Mouse (Mus musculus): Measurements from ENCODE around the gene Wnt10a. TPM values are rescaled to one million over a fixed set of nuclear protein-coding genes. Genes with fewer than 3 reads are reported as not detected.
A peak's percentile ranks its signal among the peaks of the same experiment; 100 is the strongest.

The Wnt10a gene
- total RNA-seq (2014; rRNA removed) = 0.15 and 0.19 TPM in 2 replicates
- 0.21 and 0.23 TPM in 2 replicates for polyA plus RNA-seq (2015; fragmentation: Nextera tagmentation; extraction: Ambion mirVana)

DNA sequence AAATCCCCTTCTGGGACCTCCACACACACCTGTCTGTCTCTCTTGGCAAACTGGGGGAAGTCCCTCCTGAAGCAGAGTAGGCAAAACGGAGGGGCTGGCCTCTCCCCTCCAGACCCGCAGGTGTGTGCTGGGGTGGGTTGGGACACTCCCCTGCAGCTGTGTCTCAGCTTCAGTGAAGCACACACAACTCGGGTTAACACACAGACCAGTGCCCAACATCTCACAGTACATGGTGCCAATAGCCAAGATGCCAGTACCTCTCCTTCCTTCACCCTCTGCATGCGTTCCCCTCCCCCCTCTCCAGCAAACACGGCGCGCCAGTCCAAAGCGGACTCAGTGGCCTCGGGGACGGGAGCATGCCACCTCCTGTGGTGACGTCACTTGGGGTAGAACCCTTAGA lies at the start of gene Wnt10a:
Wnt10a (plus strand) TSS at position 268 of the 400 bp plus-strand sequence.
- DNase-seq (no peak), ATAC-seq (peak; percentile 10; the same call in 1 of the 2 replicates)
- H3K4me2 ChIP-seq (ENCODE audit: low read depth) = peak within 1 kb of the TSS; percentile 52
- 0 out of 2 replicates have a peak within 1 kb of the TSS, but pooled peaks have one; percentile 14 for H3K9ac ChIP-seq
- H3K36me3 ChIP-seq (ENCODE audit: insufficient read depth) = no peaks in the 10 kb centered on the region
- H3K27me3 ChIP-seq (ENCODE audit: insufficient read depth, low read length) = peaks cover 75% of the 10 kb centered on the region
- no peak within 1 kb of the TSS for H3K27ac ChIP-seq (ENCODE audit: low read depth, low read length)
- H3K4me1 ChIP-seq (ENCODE audit: insufficient read depth) = no peaks in the 10 kb centered on the region
- 3% methylated on average over 11 of the region's 11 CpGs for WGBS
- peak within 1 kb of the TSS; percentile 25 for H3K4me3 ChIP-seq (ENCODE audit: low read depth, low read length)
- no peaks in the 10 kb centered on the region for H3K9me3 ChIP-seq (ENCODE audit: low read length)
- TF ChIP-seq CTCF (IDR thresholded peaks at IDR 0.05; ENCODE audit: low read depth) = no peak

DNA sequence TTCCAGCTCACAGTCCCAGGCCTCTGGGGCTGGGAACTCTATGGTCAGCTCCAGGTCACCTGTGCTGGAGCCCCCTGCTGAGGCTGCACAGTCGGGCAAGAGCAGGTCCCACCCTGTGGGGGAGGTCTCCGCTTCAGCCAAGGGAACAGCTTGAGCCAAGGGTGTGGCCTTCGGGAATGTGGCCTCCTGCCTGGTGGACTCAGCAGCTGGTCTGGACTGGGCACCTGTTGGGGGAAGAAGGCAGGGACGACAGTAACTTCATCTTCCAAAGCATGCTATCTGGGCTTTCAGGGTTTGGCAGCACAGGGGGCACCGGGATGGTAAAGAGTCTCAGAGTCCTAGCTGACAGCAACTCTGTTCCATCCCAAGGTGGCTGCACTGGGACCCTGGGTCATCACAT lies 44.0 kb upstream of the Wnt10a start:
- 78% methylated on average over 5 of the region's 5 CpGs for WGBS
- DNase-seq = no peak
- H3K4me1 ChIP-seq (ENCODE audit: insufficient read depth) = no peaks in the 10 kb centered on the region
- no peaks in the 10 kb centered on the region for H3K36me3 ChIP-seq (ENCODE audit: insufficient read depth)
- H3K27me3 ChIP-seq (ENCODE audit: insufficient read depth, low read length) = peaks cover 11% of the 10 kb centered on the region
- no peak overlapping the region for H3K9ac ChIP-seq
- H3K4me3 ChIP-seq (ENCODE audit: low read depth, low read length) = no peak overlapping the region
- no peaks in the 10 kb centered on the region for H3K9me3 ChIP-seq (ENCODE audit: low read length)
- no peak for ATAC-seq
- no peak overlapping the region for H3K27ac ChIP-seq (ENCODE audit: low read depth, low read length)
- H3K4me2 ChIP-seq (ENCODE audit: low read depth) = no peak overlapping the region
- TF ChIP-seq CTCF (IDR thresholded peaks at IDR 0.05; ENCODE audit: low read depth) = no peak

DNA sequence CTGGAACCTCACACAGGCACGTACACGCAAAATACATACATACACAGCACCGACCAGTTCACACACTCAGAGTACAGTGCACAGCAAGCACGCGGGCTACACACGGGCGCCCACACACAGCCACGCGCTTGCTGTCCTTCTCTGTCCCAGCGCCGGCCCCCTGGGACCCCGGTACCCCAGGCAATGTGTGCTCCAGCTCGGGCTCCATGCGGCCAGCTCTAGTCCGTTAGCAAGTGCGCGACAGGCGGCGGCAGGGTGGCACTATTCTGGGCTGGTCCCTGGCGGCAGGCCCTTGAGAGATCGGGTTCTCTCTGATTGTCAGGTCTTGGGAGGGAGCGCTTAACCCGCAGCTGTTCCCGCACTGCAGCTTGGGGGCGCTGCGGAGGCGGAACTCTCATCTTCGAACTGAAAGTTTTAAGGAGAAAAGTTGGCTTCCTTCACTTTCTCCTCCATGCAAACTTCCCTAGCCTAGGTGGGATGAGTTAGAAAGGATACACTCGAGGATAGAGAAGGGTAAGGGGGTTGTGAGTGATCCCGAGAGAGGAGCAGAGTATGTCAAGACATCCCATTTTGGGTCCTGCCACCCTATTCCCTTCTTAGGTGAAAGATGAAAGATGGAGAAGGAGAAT lies 42.6 kb upstream of the Wnt10a start, which contains the start of gene Prkag3:
Prkag3 (minus strand) TSS at position 579 of the 629 bp plus-strand sequence.
- no peak within 1 kb of the TSS for H3K9ac ChIP-seq
- no peak within 1 kb of the TSS for H3K27ac ChIP-seq (ENCODE audit: low read depth, low read length)
- 8% methylated on average over 30 of the region's 30 CpGs for WGBS
- no peak within 1 kb of the TSS for H3K4me3 ChIP-seq (ENCODE audit: low read depth, low read length)
- H3K36me3 ChIP-seq (ENCODE audit: insufficient read depth) = no peaks in the 10 kb centered on the region
- DNase-seq (no peak), ATAC-seq (peak; percentile 38; the same call in 1 of the 2 replicates)
- H3K9me3 ChIP-seq (ENCODE audit: low read length) = no peaks in the 10 kb centered on the region
- peak within 1 kb of the TSS; percentile 17; the same call in 1 of the 2 replicates for H3K4me2 ChIP-seq (ENCODE audit: low read depth)
- peaks cover 11% of the 10 kb centered on the region for H3K27me3 ChIP-seq (ENCODE audit: insufficient read depth, low read length)
- TF ChIP-seq CTCF (IDR thresholded peaks at IDR 0.05; ENCODE audit: low read depth) = peak; percentile 56
- H3K4me1 ChIP-seq (ENCODE audit: insufficient read depth) = no peaks in the 10 kb centered on the region

DNA sequence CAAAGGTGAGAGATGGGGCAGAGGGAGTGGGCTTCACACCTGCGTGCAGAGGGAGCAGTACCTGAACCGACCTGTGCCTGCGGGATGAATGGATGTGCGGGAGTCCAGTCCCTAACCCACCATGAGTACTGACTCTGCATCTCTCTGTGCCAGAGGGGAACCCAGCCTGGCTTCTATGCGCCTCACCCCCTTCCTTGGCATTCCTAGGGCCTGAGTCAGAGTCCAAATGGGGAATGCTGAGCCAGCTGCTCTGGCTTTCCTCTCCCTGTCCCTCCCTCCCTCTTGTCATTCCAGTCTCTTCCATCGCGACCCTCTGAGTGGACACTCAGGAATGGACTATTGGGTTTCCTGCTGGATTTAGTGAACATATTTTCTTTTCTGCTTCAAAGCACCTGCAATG lies 42.0 kb upstream of the Wnt10a start:
- ATAC-seq (no peak), DNase-seq (no peak)
- H3K27me3 ChIP-seq (ENCODE audit: insufficient read depth, low read length) = peaks cover 11% of the 10 kb centered on the region
- TF ChIP-seq CTCF (IDR thresholded peaks at IDR 0.05; ENCODE audit: low read depth) = no peak
- no peak overlapping the region for H3K4me2 ChIP-seq (ENCODE audit: low read depth)
- no peak overlapping the region for H3K9ac ChIP-seq
- no peak overlapping the region for H3K4me3 ChIP-seq (ENCODE audit: low read depth, low read length)
- H3K9me3 ChIP-seq (ENCODE audit: low read length) = no peaks in the 10 kb centered on the region
- 75% methylated on average over 7 of the region's 7 CpGs for WGBS
- H3K36me3 ChIP-seq (ENCODE audit: insufficient read depth) = no peaks in the 10 kb centered on the region
- no peaks in the 10 kb centered on the region for H3K4me1 ChIP-seq (ENCODE audit: insufficient read depth)
- H3K27ac ChIP-seq (ENCODE audit: low read depth, low read length) = no peak overlapping the region

DNA sequence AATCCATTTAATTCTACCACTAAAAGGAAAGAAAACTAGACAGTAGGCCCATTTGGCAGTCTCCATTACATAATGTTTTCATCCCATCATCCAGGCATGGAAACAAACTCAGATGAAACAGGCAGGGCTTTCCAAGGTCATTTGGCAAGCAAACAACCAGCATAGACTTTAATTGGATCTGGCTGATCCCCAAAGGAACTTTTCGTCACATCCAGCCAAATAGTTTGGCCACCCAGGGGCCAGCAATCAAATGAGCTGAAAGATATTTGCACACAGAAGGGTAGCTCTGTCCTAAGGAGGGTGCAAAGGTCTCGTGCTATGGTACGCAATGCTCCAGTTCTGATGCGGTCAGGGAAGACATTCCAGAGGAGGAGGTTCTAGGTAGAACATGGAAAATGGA lies 40.6 kb upstream of the Wnt10a start:
- H3K4me2 ChIP-seq (ENCODE audit: low read depth) = no peak overlapping the region
- WGBS = 48% methylated on average over 4 of the region's 4 CpGs
- no peak for DNase-seq

DNA sequence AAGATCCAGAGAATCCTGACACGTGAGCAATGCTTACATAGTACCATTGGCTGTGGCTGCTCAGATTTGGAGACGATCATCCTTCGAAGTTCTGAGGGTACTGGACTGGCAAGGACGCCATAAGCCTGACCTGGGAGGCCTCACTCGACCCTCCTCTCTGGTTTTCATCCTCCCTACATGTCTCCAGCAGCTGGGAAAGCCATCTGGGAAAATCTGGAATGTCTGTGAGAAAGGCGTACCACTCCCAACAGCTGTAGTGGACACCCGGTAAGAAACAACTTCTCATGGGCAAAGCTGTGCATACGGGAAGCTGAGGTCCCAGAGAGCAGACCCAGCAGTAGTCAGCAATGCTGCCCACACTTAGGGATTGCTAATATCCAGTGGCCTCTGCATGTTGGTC lies 39.2 kb upstream of the Wnt10a start:
- H3K9me3 ChIP-seq (ENCODE audit: low read length) = no peaks in the 10 kb centered on the region
- DNase-seq = no peak
- peaks cover 11% of the 10 kb centered on the region for H3K27me3 ChIP-seq (ENCODE audit: insufficient read depth, low read length)
- no peak overlapping the region for H3K4me3 ChIP-seq (ENCODE audit: low read depth, low read length)
- TF ChIP-seq CTCF (IDR thresholded peaks at IDR 0.05; ENCODE audit: low read depth) = no peak
- no peaks in the 10 kb centered on the region for H3K4me1 ChIP-seq (ENCODE audit: insufficient read depth)
- no peak overlapping the region for H3K9ac ChIP-seq
- H3K36me3 ChIP-seq (ENCODE audit: insufficient read depth) = no peaks in the 10 kb centered on the region
- H3K4me2 ChIP-seq (ENCODE audit: low read depth) = no peak overlapping the region
- H3K27ac ChIP-seq (ENCODE audit: low read depth, low read length) = no peak overlapping the region
- 83% methylated on average over 8 of the region's 8 CpGs for WGBS
- ATAC-seq = no peak

More for the DNA sequence above, 40.6 kb upstream of the Wnt10a start:
- no peak for TF ChIP-seq CTCF (IDR thresholded peaks at IDR 0.05; ENCODE audit: low read depth)
- no peak overlapping the region for H3K9ac ChIP-seq
- H3K27me3 ChIP-seq (ENCODE audit: insufficient read depth, low read length) = peaks cover 11% of the 10 kb centered on the region
- no peak overlapping the region for H3K27ac ChIP-seq (ENCODE audit: low read depth, low read length)
- H3K36me3 ChIP-seq (ENCODE audit: insufficient read depth) = no peaks in the 10 kb centered on the region
- H3K4me1 ChIP-seq (ENCODE audit: insufficient read depth) = no peaks in the 10 kb centered on the region
- H3K9me3 ChIP-seq (ENCODE audit: low read length) = no peaks in the 10 kb centered on the region
- H3K4me3 ChIP-seq (ENCODE audit: low read depth, low read length) = no peak overlapping the region
- no peak for ATAC-seq

DNA sequence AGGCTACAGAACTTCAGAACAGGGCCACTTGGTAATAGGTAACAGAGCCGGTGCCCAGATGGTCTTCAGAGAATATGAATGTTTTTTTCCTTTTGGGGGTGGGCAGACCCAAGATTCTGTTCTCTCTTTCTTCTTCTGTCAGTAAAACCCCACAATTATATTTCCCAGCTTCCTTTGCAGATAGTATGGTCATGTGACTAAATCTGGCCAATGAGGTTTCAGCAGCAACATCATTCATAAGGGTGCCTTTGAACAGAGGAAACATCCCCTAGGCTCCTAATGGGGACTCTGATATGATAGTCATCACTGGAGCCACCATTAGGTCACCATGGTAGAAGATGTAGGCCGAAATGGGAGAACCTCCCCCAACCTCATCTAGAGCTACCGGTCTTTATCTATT lies 38.5 kb upstream of the Wnt10a start:
- Histone ChIP-seq H3K4me3 (ENCODE audit: low read depth, low read length) (no peak overlapping the region), H3K9ac (no peak overlapping the region), H3K27ac (ENCODE audit: low read depth, low read length) (no peak overlapping the region), H3K9me3 (ENCODE audit: low read length) (no peaks in the 10 kb centered on the region), H3K36me3 (ENCODE audit: insufficient read depth) (no peaks in the 10 kb centered on the region), H3K4me2 (ENCODE audit: low read depth) (no peak overlapping the region), H3K4me1 (ENCODE audit: insufficient read depth) (no peaks in the 10 kb centered on the region), H3K27me3 (ENCODE audit: insufficient read depth, low read length) (peaks cover 11% of the 10 kb centered on the region)
- DNase-seq = no peak
- no peak for TF ChIP-seq CTCF (IDR thresholded peaks at IDR 0.05; ENCODE audit: low read depth)
- 94% methylated on average over 3 of the region's 3 CpGs for WGBS
- no peak for ATAC-seq

Data from forebrain, postnatal 0 days (tissue).